Mouse (Mus musculus): Measurements from ENCODE around the gene Trem1. TPM values are rescaled to one million over a fixed set of nuclear protein-coding genes. Genes with fewer than 3 reads are reported as not detected.

The Trem1 gene
- not detected in 2 replicates for polyA plus RNA-seq (2015; fragmentation: Nextera tagmentation; extraction: Ambion mirVana)

DNA sequence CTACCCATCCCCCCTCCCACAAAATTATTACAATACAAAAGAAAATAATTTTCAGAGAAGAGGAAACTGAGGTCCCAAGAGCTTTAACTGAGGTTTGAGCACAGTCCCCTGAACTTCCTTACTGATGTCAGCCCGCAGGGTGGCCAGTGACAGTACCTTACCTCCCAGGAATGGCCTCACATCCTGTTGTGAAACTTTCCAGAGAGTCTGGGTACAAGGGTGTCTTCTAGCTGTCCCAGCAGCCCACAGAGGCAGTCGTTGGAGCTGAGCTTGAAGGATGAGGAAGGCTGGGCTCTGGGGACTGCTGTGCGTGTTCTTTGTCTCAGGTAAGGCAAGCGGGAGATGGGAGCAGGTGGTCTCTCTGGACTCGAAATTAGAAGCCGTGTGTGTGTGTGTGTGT, at the start of gene Trem1:
TSS of gene Trem1 (plus strand) at position 251 of the 400 bp plus-strand sequence.
- no peak within 1 kb of the TSS for H3K4me2 ChIP-seq
- H3K4me3 ChIP-seq = no peak within 1 kb of the TSS
- no peak within 1 kb of the TSS for H3K9ac ChIP-seq
- H3K27ac ChIP-seq (replicated peaks) = no peak within 1 kb of the TSS
- H3K36me3 ChIP-seq = no peaks in the 10 kb centered on the region
- 76% methylated on average over 6 of the region's 6 CpGs for WGBS
- no peaks in the 10 kb centered on the region for H3K9me3 ChIP-seq
- ATAC-seq (ENCODE audit: low FRiP score, low read depth) = no peak
- no peaks in the 10 kb centered on the region for H3K27me3 ChIP-seq
- no peaks in the 10 kb centered on the region for H3K4me1 ChIP-seq (replicated peaks)

DNA sequence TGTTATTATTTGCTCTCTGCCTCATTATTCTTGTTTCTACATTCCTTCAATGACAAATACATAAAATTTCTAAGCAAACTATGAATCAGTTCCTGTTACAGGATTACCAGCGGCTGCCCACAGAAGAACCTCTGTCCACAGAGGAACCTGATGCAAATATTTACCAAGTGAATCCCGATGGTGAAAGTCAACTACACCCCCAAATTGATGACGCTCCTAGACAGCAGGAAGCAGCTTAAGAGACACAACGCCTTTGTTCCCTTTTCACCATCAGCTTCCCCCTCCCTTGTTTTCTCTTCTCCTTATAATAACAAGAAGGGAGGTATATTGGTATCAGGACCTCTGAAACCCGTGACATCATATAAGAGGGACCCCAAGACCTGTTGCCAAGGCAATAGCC, 47.3 kb upstream of the Trem1 start:
- 85% methylated on average over 5 of the region's 5 CpGs for WGBS
- no peak for ATAC-seq (ENCODE audit: low FRiP score, low read depth)
- no peaks in the 10 kb centered on the region for H3K36me3 ChIP-seq
- no peaks in the 10 kb centered on the region for H3K27me3 ChIP-seq
- H3K4me3 ChIP-seq = no peak overlapping the region
- H3K27ac ChIP-seq (replicated peaks) = no peak overlapping the region
- no peaks in the 10 kb centered on the region for H3K9me3 ChIP-seq
- no peak overlapping the region for H3K4me2 ChIP-seq
- H3K9ac ChIP-seq = no peak overlapping the region
- no peaks in the 10 kb centered on the region for H3K4me1 ChIP-seq (replicated peaks)

DNA sequence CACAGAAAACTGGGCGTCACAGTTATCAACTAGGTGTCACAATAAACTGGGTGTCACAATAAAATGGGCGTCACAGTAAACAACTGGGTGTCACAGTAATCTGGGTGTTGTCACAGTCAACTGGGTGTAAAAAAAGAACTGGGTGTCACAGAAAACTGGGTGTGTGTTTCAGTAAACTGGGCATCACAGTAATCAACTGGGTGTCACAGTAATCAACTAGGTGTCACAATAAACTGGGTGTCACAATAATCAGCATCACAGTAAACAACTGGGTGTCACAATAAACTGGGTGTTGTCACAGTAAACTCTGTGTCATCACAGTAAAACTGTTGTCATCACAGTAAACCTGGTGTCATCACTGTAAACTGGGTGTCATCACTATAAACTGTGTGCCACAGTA, 40.2 kb upstream of the Trem1 start:
- Histone ChIP-seq H3K9ac (no peak overlapping the region), H3K9me3 (no peaks in the 10 kb centered on the region), H3K27ac (replicated peaks) (no peak overlapping the region), H3K4me1 (replicated peaks) (no peaks in the 10 kb centered on the region), H3K27me3 (no peaks in the 10 kb centered on the region), H3K4me3 (no peak overlapping the region), H3K4me2 (no peak overlapping the region), H3K36me3 (no peaks in the 10 kb centered on the region)
- WGBS = 87% methylated on average over 2 of the region's 2 CpGs
- ATAC-seq (ENCODE audit: low FRiP score, low read depth) = no peak

- Histone ChIP-seq H3K4me3 (no peak overlapping the region), H3K9me3 (no peaks in the 10 kb centered on the region), H3K27ac (replicated peaks) (no peak overlapping the region), H3K9ac (no peak overlapping the region), H3K4me1 (replicated peaks) (no peaks in the 10 kb centered on the region), H3K36me3 (no peaks in the 10 kb centered on the region), H3K27me3 (no peaks in the 10 kb centered on the region), H3K4me2 (no peak overlapping the region)
- ATAC-seq (ENCODE audit: low FRiP score, low read depth) = no peak
- WGBS = 95% methylated on average over 12 of the region's 12 CpGs
These were observed 29.5 kb upstream of the Trem1 start for GRCm38 (mm10) chr17:48203086-48203485.

GRCm38 (mm10) chr17:48212596-48212995, 20.0 kb upstream of the Trem1 start:
- Histone ChIP-seq H3K4me3 (no peak overlapping the region), H3K4me1 (replicated peaks) (no peaks in the 10 kb centered on the region), H3K27ac (replicated peaks) (no peak overlapping the region), H3K4me2 (no peak overlapping the region), H3K9ac (no peak overlapping the region), H3K36me3 (no peaks in the 10 kb centered on the region), H3K9me3 (no peaks in the 10 kb centered on the region), H3K27me3 (no peaks in the 10 kb centered on the region)
- WGBS = 96% methylated on average over 12 of the region's 12 CpGs
- ATAC-seq (ENCODE audit: low FRiP score, low read depth) = no peak

GRCm38 (mm10) chr17:48213511-48213910, 19.1 kb upstream of the Trem1 start:
- Histone ChIP-seq H3K9me3 (no peaks in the 10 kb centered on the region), H3K27ac (replicated peaks) (no peak overlapping the region), H3K9ac (no peak overlapping the region), H3K4me1 (replicated peaks) (no peaks in the 10 kb centered on the region), H3K4me3 (no peak overlapping the region), H3K27me3 (no peaks in the 10 kb centered on the region), H3K4me2 (no peak overlapping the region), H3K36me3 (no peaks in the 10 kb centered on the region)
- 76% methylated on average over 5 of the region's 5 CpGs for whole genome bisulfite sequencing
- no peak for ATAC-seq (ENCODE audit: low FRiP score, low read depth)

DNA sequence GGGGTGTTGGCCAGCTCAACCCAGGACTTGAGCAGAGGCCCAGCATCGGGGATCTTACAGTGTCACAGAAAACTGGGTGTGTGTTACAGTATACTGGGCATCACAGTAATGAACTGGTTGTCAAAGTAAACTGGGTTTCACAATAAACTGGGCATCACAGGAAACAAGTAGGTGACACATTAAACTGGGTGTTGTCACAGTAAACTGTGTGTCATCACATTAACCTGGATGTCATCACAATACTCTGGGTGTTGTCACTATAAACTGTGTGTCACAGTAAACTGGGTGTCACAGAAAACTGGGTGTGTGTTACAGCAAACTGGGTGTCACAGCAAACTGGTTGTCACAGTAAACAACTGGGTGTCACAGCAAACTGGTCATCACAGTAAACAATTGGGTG, 17.1 kb upstream of the Trem1 start:
- WGBS = 100% methylated on average over 1 of the region's 1 CpGs
- Histone ChIP-seq H3K4me2 (no peak overlapping the region), H3K27ac (replicated peaks) (no peak overlapping the region), H3K9me3 (no peaks in the 10 kb centered on the region), H3K9ac (no peak overlapping the region), H3K36me3 (no peaks in the 10 kb centered on the region), H3K4me1 (replicated peaks) (no peaks in the 10 kb centered on the region), H3K4me3 (no peak overlapping the region), H3K27me3 (no peaks in the 10 kb centered on the region)
- no peak for ATAC-seq (ENCODE audit: low FRiP score, low read depth)

GRCm38 (mm10) chr17:48230680-48231079, 1.9 kb upstream of the Trem1 start:
- WGBS = 94% methylated on average over 7 of the region's 7 CpGs
- no peak overlapping the region for H3K4me2 ChIP-seq
- ATAC-seq (ENCODE audit: low FRiP score, low read depth) = no peak

DNA sequence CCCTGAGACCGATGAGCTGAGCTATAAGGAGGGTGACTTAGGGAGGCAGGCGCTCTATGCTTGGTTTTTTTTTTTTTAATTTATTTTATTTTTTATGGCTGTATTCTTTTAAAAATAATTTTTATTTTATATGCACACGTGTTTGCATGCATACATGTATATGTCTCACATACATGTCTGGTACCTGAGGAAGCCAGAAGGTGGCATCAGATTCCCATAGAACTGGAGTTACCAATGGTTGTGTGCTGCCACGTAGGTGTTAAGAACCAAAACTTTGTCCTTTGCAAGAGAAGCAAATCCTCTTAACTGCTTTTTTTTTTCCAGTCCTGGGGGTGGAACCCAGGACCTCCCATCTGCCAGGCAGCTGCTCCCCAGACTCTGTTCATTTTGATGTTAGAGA, 1.2 kb downstream of the Trem1 start:
- H3K4me1 ChIP-seq (replicated peaks) = no peaks in the 10 kb centered on the region
- H3K36me3 ChIP-seq = no peaks in the 10 kb centered on the region
- 87% methylated on average over 4 of the region's 4 CpGs for WGBS
- ATAC-seq (ENCODE audit: low FRiP score, low read depth) = no peak
- no peaks in the 10 kb centered on the region; the same call in 1 of the 2 replicates for H3K9me3 ChIP-seq
- H3K4me2 ChIP-seq = no peak overlapping the region
- no peak overlapping the region for H3K9ac ChIP-seq
- no peak overlapping the region for H3K4me3 ChIP-seq
- H3K27me3 ChIP-seq = no peaks in the 10 kb centered on the region
- H3K27ac ChIP-seq (replicated peaks) = no peak overlapping the region

More at GRCm38 (mm10) chr17:48230680-48231079, 1.9 kb upstream of the Trem1 start:
- Histone ChIP-seq H3K9me3 (no peaks in the 10 kb centered on the region), H3K27me3 (no peaks in the 10 kb centered on the region), H3K36me3 (no peaks in the 10 kb centered on the region), H3K9ac (no peak overlapping the region), H3K4me1 (replicated peaks) (no peaks in the 10 kb centered on the region), H3K4me3 (no peak overlapping the region), H3K27ac (replicated peaks) (no peak overlapping the region)

- no peak for ATAC-seq (ENCODE audit: low FRiP score, low read depth)
These were observed 2.0 kb downstream of the Trem1 start for GRCm38 (mm10) chr17:48234550-48234949.

DNA sequence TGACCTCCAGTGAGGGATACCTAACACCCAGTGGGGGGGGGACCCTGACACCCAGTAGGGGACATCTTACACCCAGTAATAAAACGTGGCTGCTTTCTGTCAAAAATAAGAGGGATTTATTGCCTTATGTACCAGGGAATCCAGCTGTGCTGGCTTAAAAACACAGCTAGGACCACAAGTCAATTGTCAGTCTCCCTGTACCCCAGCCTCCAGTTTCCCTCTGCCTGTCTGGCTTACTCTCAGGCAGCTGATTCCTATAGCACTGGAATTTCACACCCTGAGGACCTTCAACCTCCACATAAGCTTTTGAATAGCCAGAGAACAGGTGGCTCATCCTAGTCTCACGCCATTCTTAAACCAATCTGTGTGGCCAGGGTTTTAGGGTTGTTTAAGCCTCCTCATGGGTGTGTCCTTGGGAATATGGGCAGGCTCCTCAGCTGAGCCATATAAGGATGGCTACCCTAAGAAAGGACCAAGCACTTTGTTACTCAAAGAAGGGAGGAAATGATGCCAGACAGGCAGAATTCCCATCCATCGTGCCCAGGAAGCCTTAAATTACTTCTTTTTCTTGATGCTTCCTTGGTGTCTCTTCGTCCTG, 3.3 kb downstream of the Trem1 start:
- 60% methylated on average over 4 of the region's 4 CpGs for WGBS
- ATAC-seq (ENCODE audit: low FRiP score, low read depth) = no peak
- Histone ChIP-seq H3K36me3 (no peaks in the 10 kb centered on the region), H3K27me3 (no peaks in the 10 kb centered on the region), H3K4me1 (replicated peaks) (no peaks in the 10 kb centered on the region), H3K9ac (no peak overlapping the region), H3K9me3 (no peaks in the 10 kb centered on the region; the same call in 1 of the 2 replicates), H3K4me3 (no peak overlapping the region), H3K4me2 (no peak overlapping the region), H3K27ac (replicated peaks) (no peak overlapping the region)

More at GRCm38 (mm10) chr17:48234550-48234949, 2.0 kb downstream of the Trem1 start:
- WGBS = 81% methylated on average over 5 of the region's 5 CpGs
- H3K4me1 ChIP-seq (replicated peaks) = no peaks in the 10 kb centered on the region
- H3K4me2 ChIP-seq = no peak overlapping the region
- H3K9ac ChIP-seq = no peak overlapping the region
- H3K9me3 ChIP-seq = no peaks in the 10 kb centered on the region; the same call in 1 of the 2 replicates
- H3K27me3 ChIP-seq = no peaks in the 10 kb centered on the region
- H3K36me3 ChIP-seq = no peaks in the 10 kb centered on the region
- H3K4me3 ChIP-seq = no peak overlapping the region
- H3K27ac ChIP-seq (replicated peaks) = no peak overlapping the region

DNA sequence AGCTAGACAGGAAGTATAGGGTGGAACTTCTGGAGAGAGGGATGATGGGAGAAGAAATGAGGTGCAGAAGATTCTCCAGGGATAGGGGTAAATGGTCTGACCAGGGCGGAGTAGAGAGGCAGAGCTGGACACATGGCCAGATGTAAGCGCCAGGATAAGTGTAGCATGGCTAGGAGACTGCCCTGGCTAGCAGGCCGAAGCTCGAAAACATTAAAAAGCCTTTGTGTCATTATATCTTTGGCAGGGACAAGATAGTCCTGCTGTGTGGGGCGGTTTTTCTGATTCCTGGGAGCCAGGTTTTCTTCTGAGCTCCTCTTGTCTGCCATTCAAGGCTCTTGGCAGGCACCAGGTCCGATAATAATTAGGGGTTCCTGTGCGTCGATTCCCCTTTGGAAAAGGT, 5.1 kb downstream of the Trem1 start:
- Histone ChIP-seq H3K4me1 (replicated peaks) (no peaks in the 10 kb centered on the region), H3K27ac (replicated peaks) (no peak overlapping the region), H3K36me3 (no peaks in the 10 kb centered on the region), H3K4me2 (no peak overlapping the region), H3K4me3 (no peak overlapping the region), H3K9me3 (no peaks in the 10 kb centered on the region; the same call in 1 of the 2 replicates), H3K9ac (no peak overlapping the region), H3K27me3 (no peaks in the 10 kb centered on the region)
- ATAC-seq (ENCODE audit: low FRiP score, low read depth) = no peak
- 87% methylated on average over 8 of the region's 8 CpGs for WGBS

Measured in hindbrain, embryonic 15.5 days (tissue).